Mouse (Mus musculus): ENCODE measurements around the gene Xab2.
"Not testable (repeated sequence)": the region's sequence is repeated elsewhere in the genome, so short reads cannot be mapped to it uniquely, and the experiment has no call there.

Xab2 gene

DNA sequence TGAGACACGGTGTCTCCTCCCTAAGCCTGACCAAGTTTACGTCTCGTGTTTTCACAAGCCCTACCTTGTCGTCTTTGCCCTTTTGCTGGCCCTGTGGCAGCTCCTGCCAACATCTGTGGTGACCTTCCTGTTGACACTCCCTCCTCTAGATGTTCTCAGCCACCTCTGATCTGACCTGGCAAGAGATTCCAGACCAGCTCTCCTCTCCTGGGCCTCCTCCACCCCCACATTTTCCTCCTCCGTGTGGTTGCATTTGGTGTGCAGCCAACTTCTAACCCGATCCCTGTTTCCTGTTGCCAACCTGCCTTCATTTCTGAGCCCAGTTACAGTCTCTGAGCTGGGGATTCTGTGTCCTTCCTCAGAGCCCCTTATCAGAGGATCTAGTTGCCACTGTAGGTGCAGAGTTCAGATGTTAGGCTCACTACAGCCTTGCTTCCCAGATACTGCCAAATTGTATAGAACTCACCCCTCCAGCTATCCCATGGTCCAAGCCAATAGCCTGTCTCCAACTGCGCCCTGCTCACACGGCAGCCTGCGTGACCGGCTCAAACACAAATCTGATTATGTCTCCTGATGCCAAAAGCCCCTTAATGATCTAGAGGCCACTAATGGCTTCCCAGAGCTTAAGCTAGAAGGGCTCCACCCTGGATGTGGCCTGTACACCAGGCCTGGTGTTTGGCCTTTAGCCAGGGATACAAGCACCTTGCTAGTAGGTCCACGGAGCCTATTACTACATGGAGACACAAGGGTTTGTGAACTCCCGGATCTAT, 11.9 kb downstream of the Xab2 start:
- no peak for DNase-seq

DNA sequence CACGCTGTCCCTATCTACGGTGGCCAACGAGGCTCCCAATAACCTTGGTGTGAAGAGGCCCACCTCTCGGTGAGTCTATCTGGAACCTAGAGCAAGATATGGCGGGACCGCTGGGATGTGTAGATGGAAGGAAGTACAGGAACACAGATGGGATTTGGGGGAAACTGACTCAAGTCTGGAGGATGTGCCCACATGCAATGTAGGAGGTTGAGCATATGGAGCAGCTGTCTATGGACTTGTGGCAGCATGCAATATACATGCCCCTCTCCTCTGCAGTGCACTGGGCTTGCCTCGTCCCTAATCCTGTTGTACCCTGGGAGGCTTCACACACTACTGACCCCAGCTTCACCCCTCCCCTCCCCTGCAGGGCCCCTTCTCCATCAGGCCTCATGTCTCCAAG, 13.3 kb downstream of the Xab2 start:
- DNase-seq: no peak

DNA sequence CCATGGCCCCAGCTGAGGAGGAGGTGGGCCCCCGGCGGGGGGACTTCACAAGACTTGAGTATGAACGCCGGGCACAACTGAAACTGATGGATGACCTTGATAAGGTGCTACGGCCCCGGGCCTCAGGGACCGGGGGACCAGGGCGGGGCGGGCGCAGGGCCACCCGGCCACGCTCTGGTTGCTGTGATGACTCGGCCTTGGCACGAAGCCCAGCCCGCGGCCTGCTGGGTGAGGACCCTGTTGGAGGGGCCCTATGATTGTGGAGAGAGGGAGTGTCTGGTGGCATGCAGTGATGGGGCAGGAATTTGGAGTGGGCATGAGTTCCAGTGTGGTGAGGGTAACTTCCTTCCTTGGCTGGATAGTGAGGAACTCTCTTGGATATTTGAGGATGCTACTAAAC, 14.5 kb downstream of the Xab2 start:
- no peak for DNase-seq

DNA sequence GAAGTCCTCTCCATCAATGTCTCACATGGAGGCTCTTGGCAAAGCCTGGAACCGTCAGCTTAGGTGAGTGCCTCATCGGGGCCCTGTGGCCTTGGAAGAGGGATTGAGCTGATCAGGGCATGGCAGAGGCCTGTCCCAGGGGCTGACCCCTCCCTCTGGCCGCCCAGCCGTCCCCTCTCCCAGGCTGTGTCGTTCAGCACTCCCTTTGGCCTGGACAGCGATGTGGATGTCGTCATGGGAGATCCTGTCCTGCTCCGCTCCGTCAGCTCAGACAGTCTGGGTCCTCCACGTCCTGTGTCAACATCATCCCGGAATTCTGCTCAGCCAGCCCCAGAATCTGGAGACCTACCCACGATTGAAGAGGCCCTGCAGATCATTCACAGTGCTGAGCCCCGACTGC, 17.7 kb downstream of the Xab2 start:
- DNase-seq: no peak

DNA sequence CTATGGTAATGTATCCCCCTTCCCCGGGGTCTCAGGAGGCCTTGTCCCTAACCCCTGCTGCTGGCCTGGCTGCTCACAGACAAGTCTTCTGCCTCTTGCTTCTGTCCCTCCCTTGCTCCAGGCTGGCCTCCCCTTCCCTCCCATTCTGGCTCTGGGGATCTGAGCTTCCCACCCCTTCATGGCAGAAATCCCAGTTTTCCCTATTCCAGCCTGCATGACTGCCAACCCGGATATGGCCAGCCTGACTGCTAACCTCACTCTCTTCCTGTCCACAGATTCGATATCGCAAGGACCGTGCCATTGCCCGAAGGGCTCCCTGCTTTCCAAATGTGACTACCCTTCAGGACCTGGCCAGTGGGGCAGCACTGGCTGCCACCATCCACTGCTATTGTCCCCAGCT, 20.7 kb downstream of the Xab2 start:
- DNase-seq: no peak

DNA sequence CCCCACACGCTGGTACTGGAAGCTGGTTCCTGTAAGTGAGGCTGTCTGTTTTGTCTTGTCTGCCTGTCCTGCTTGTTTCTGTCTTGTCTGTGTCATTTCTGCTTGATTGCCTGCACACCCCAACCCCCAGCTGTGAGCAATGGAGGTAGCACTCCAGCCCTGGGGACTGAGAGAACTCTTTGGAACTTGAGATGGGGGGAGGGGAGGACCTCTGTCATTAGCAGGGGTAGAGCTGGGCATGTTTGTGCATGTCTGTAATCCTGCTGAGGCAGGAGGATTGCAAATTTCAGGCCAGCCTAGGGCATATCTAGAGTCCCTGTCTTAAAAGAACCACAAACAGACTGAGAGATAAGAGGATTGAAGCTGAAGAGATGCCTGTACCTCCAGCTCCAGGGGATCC, 21.9 kb downstream of the Xab2 start:
- no peak for DNase-seq

DNA sequence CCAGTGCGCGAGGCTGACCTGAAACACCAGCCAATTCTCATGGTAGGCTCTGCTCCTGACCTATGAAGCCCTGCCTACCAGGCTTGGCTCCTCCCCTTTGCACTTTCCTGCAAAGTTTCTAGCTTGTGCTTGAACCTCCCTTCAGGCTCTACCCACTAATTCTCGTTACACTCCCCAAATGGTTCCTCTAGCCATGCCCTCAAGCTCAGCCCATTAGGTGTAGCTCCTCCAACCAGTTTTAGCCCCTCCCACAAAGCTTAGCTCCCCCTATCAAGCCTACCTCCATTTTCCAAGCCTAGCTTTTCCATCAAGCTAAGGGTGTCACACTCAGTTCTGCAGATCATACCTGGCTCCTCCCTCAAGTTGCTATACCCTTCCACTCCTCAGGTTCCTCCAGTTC, 23.1 kb downstream of the Xab2 start:
- no peak for DNase-seq

DNA sequence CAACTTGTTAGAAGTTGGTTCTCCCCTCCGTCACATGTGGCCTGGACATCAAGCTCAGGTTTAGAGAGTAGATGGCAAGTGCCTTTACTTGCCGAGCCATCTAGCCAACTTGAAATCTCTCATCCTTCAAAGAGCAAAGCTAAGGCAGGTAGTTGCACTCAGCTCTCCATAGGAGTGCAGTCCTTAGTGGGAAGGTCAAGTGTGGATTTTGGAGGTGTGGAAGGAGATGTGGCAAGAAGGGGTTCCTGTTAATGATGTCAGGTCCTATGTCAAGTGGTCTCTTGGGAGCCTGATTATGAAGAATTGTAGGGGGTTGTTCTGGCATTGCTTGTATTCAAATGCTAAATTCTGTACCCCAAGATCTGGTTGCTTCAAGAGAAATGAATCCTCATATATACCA, 26.6 kb downstream of the Xab2 start:
- DNase-seq: no peak

DNA sequence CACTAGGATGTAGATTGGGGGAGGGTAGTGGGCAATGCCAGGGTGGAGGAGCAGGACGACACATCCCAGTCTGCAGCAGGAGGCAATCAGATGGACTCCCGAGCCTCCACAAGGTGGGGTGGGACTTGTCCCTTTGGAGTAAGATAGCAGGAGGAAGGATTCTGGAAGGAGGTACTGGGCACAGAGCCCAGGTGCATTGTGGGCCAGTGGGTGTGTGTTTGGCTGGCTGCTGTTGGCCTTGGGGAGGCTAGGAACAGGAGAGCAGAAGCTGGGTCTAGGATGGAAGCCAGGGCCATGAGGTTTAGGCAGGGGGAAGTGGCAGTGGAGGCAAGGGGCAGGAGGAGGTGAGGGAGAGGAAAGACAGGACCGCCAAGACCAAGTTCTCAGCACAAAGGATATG, 27.6 kb downstream of the Xab2 start:
- DNase-seq: no peak

DNA sequence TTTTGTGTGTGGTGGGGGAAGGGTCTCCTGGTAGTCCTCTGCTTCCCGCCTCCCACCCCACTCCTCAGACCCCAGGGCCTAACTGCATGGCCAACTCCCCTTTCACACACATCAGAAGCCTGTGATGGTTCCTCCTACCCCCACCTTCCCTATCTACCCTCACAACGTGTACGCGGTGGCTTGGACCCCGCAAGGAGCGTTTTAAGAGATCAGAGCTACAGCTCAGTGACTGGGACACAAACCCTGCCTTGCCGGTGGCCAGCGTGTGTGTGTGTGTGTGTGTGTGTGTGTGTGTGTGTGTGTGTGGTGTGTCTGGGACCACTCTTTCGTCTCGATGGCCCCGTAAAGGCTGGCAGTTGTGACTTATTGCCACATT, 32.9 kb downstream of the Xab2 start:
- no peak for DNase-seq

DNA sequence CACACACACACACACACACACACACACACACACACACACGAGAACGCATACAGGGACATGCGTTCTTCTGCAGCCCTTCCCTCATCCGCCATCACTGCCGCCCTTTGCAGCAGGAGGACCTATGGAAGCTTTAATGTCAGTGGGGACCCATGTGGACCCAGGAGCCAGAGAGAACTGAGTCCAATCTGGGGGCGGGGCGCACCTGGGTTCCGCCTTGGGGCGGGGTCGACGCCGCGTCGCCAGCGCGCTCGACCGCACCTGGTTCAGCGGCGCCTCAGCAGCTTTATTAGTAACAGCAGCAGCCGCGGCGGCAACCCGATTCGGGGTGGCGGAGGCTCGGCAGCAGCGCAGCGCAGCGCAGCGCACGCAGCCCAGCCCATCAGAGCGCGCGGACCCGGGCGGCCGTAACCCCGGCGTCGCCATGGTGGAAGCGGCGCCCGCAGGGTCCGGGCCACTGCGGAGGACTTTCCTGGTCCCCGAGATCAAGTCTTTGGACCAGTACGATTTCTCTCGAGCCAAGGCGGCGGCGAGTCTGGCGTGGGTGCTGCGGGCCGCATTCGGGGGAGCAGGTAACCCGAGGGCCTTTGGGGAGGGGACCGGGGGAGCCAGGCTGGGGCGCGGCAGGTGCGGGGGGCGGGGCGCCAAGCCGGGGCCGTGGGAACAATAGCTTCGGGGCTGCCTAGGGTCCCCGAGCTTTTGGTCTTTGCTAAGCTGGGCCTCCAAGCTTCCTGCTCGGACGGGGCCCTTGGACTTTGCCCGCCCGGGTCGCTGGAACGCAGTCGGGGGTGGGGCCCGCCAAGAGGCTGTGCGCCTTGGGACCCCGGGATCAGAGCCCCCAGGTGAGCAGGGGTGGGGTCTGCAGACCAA, 33.5 kb downstream of the Xab2 start:
- DNase-seq: peak; percentile 73

DNA sequence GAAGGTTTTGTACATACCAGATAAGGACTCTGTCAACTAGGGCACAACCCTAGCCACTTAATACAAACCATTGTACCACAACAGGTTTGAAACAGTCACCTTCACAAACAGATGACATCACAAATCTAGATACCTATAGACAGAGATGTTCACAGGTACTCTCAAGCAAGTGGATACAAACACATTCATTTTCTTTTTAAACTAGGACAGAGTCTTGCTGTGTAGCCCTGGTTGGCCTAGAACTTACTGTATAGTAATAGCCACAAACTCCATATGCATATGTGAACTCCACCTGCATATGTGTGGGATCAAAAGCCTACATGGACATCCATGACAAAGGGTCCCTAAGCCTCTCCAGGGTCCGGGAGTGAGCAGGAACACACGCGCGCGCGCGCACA, 34.1 kb downstream of the Xab2 start, which contains the start of gene Camsap3:
Gene Camsap3, plus strand, starts transcription at position 301 of the 398 bp plus-strand sequence.
- no peak for DNase-seq

DNA sequence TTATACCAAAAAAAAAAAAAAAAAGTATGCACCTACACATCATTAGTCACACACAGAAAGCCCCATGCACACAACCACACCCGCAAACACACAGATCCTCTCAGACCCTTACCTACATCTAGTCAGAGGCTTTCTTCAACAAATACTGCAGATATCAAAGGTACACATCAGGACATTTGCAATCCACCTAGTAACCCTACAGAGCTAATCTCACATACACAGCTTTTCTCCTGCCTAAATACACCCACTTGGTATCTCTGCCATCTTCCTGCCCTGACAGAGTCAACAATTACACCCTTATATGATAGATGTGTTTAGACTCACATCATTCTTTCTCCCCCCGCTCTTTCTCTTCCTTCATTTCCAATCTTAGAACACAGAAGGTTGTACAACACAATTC, 34.7 kb downstream of the Xab2 start:
- no peak for DNase-seq

DNA sequence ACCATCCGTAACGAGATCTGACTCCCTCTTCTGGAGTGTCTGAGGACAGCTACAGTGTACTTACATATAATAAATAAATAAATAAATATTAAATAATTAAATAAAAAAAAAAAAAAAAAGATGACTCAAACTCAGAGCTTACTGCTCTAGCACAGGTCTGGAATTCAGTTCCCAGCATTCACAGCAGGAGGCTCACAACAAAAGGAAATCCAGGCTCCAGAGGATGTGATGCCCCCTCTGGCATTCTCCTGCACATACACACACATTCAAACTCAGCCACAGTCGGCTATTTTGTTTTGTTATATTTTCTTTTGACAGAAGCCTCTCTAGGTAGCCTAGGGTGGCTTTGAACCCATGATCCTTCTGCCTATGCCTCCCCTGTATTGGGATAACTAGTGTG, 39.2 kb downstream of the Xab2 start:
- DNase-seq: not testable (repeated sequence)

DNA sequence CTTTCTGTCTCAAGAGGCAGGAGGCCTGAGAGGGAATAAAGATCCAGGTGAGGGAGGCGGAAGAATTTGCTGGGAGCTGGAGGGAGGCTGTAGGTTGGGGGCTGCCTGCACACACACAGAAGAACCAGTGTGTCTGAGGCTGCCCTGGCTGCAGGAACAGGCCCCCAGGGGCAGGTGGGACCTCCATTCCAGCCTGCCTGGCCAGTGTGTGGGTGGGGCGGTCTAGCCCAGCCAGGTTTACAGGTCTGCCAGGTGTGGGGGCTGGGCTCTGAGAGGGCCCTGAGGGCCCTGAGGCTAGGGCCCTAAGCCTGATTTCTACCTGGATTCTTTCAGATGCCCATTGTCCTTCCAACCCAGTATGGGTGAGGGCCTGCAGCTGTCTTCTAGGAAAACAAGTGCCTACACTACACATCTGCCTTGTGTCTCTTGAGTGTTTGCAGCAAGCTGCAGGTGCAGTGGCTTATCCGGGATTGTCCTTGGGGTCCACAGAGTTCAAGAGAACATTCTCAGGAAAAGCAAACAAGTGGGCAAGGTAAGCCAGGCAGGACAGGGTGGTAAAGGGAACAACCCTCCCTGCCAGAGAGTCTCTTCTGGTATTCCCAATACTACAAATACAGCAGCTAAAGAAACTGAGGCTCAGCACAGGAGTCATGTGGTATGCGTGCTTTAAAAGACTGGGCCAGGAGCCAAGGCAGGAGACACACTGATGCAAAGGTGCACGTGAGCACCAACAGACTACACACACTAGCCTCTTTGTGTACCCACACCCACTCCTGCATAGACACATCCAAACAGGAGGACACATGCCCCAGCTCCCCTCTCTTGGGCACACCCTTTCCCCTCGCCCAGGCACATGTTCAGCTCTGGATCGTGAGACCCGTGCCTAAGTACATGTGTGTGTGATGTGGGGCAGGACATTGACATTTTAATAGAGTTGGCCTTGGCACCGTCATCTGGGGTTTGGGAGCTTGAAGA, 41.4 kb downstream of the Xab2 start:
- DNase-seq: no peak

DNA sequence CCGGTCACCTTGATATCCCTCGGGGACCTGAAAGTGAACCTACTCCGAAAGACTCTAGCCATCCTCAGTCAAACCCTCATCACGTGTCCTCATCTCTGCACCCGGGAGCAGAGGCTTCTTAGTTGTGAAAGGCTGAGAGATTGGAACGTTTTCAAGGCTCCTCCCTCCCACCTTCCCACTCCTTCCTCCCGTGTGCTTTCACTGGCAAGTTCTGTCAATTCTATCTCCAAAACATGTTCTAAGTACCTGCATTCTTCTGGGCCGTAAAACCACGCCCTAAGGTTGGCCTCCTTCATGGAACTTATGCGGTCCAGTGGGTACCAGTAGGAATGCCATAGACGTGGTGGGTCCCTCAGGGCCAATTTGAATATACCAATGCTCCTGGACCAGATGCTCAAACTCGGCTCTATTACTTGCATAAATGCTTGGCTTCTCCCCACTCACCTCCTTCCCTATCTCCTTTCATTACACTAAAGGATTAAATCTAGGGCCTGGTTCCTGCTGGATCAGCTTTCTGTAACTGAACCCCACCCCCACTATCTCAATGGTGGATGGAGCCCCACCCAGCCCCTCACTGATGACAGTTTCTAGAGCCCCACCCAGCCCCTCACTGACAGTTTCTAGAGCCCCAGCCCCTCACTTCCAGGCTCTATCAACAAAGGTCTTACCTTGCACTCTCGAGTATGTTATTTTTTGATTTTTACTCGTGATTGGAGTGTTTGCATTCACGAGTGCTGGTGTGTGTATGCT, 44.7 kb downstream of the Xab2 start:
- DNase-seq: no peak

DNA sequence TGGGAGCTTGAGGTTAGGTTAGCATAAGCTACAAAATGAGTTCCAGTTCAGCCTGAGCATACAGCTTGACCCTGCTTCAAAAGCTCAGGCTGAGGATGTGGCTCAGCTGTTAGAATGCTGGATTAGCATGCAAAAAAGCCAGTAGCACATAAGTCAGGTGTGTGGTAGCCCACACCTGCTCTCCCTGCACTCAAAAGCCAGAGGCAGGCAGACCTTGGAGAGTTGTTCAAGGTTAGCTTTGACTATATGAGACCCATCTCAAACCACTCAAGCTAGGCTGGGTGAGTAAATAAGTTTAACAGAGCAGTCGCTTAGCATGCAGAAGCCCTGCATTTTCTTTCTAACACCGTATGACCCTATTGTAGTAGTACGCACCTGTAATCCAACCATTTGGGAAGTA, 46.6 kb downstream of the Xab2 start:
- no peak for DNase-seq

DNA sequence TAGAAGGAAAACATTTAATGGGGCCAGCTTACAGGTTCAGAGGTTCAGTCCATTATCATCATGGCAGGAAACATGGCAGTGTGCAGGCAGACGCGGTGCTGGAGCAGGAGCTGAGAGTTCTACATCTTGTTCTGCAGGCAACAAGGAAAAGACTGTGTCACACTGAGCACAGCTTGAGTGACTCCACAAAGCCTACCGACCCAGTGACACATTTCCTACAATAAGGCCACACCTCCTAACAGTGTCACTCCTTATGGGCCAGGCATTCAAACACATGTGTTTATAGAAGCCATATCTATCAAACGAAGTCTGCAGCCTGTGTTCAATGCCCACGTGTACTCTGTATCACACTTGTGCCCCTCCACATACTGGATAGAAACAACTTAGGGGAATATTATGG, 51.3 kb downstream of the Xab2 start:
- DNase-seq: no peak

DNA sequence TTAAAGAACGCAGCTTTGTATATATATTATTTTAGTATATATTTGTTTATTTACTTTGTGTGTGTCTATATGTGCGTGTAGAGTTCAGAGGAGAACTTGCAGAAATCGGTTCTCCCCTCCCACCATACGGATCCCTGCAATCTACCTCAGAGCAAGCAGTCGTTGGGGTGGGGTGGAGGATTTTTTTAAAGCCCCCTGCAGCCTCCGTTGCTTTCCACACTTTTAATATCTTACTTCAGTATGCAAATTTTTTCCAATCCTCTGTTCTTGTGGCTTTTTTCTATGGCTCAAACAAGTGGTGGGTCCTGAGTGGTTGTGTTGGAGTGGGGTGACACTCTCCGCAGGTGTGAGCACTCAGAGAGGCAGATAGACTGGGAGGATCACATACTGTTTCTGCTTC, 52.7 kb downstream of the Xab2 start:
- DNase-seq: no peak

DNA sequence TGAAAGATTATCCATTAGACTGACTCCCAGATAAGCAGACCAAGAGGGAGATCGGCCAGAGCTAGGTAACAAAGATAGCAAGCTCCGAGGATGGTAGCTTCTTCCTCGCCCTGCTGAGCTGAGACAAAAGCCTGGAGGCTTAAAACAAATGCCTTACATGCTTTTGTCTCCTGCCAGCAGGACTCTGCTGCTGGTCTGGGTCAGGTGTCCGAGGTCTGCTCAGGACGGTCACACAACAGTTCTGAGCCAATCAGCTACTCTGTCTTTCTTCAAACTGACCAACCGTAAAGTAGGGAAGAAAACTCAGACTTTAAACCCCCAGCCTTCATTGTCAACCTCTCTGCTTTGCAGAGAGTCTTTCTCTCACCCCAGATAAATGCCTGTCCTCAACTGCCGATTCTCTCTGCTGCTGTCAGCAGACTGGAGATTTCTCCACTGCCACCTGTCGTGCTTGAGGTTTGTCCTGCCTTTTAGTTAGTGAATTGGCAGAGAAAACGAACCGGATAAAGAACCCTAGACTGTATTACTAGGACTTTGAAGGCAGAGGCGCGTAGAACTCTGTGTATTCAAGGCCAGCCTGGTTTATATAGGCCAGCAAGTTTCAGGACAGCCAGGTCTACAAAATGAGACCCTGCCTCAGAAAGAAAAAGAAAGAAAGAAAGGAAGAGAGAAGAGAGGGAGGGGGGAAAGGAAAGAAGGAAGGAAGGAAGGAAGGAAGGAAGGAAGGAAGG, 53.3 kb downstream of the Xab2 start, which contains the start of gene C330021F23Rik:
Gene C330021F23Rik, plus strand, starts transcription at position 350 of the 731 bp plus-strand sequence.
- peak; percentile 17 for DNase-seq
